Mouse (Mus musculus) inflammation-experienced regulatory T-cells, adult 6 months (primary cell): ENCODE data around the gene Usp33. TPM values are rescaled to one million over a fixed set of nuclear protein-coding genes. Genes with fewer than 3 reads are reported as not detected.
A peak's percentile ranks its signal among the peaks of the same experiment; 100 is the strongest.
"Not testable (repeated sequence)": the region's sequence is repeated elsewhere in the genome, so short reads cannot be mapped to it uniquely, and the experiment has no call there.

Experiments used
- ATAC-seq: one replicate; pipeline ENCODE4 v1.8.0; 2017
- polyA plus RNA-seq, 3 experiments: library from polyadenylated mRNA; unstranded; fragments of 100-300 nt; shearing (Covaris generic); gene quantifications; one replicate each; pipeline ENCODE4 v1.2.1; 2017

Usp33 gene
- polyA plus RNA-seq = 10 to 100 TPM; 23.3 to 32.1 (median 30.3) TPM

- ATAC-seq = peak; percentile 95
Observed at GRCm38 (mm10) chr3:152345732-152346632, at the start of gene Usp33. TSS of gene Usp33 (plus strand) at chr3:152346478.

- ATAC-seq = no peak
Observed at GRCm38 (mm10) chr3:152300376-152301337, 45.6 kb upstream of the Usp33 start.

GRCm38 (mm10) chr3:152302991-152303390 is 43.3 kb upstream of the Usp33 start:
- ATAC-seq = no peak

GRCm38 (mm10) chr3:152304093-152304815 is 42.0 kb upstream of the Usp33 start:
- no peak for ATAC-seq

GRCm38 (mm10) chr3:152305080-152305479 is 41.2 kb upstream of the Usp33 start:
- no peak for ATAC-seq

GRCm38 (mm10) chr3:152305971-152306370 is 40.3 kb upstream of the Usp33 start:
- no peak for ATAC-seq

- ATAC-seq = no peak
Observed at GRCm38 (mm10) chr3:152308485-152309249, 37.6 kb upstream of the Usp33 start.

- ATAC-seq = no peak
Observed at GRCm38 (mm10) chr3:152309250-152309645, 37.0 kb upstream of the Usp33 start.

GRCm38 (mm10) chr3:152314666-152315065 is 31.6 kb upstream of the Usp33 start:
- not testable (repeated sequence) for ATAC-seq

- peak; percentile 100 for ATAC-seq
Observed at GRCm38 (mm10) chr3:152315613-152316012, 30.7 kb upstream of the Usp33 start.

GRCm38 (mm10) chr3:152316447-152317173 is 29.7 kb upstream of the Usp33 start:
- not testable (repeated sequence) for ATAC-seq

- ATAC-seq = no peak
Observed at GRCm38 (mm10) chr3:152320972-152321645, 25.2 kb upstream of the Usp33 start.

- no peak for ATAC-seq
Observed at GRCm38 (mm10) chr3:152321765-152322547, 24.3 kb upstream of the Usp33 start.

GRCm38 (mm10) chr3:152332104-152332503 is 14.2 kb upstream of the Usp33 start:
- ATAC-seq = no peak

- ATAC-seq = no peak
Observed at GRCm38 (mm10) chr3:152332545-152333300, 13.6 kb upstream of the Usp33 start.

GRCm38 (mm10) chr3:152333641-152334040 is 12.6 kb upstream of the Usp33 start:
- no peak for ATAC-seq

GRCm38 (mm10) chr3:152336085-152336484 is 10.2 kb upstream of the Usp33 start:
- no peak for ATAC-seq

GRCm38 (mm10) chr3:152339862-152340557 is 6.3 kb upstream of the Usp33 start, which contains the start of gene Miga1:
TSS of gene Miga1 (minus strand) at chr3:152340407.
- ATAC-seq = peak; percentile 68
